Mouse (Mus musculus): ENCODE measurements at regions not wholly inside any gene's neighbourhood (a gene's known extent, or its start where the extent isn't known, plus 50 kb on each side); places are given as distances from the start of the nearest gene placed in this dataset.

- H3K4me3 ChIP-seq (replicated peaks; ENCODE audit: low read length): no peak overlapping the region
- TF ChIP-seq NANOG (IDR thresholded peaks at IDR 0.05; ENCODE audit: borderline replicate concordance, low read length) (no peak), POU5F1 (IDR thresholded peaks at IDR 0.05; ENCODE audit: borderline replicate concordance, low read length) (no peak), CTCF (conservative IDR thresholded peaks at IDR 0.05; ENCODE audit: low read length) (no peak)
- H3K9me3 ChIP-seq (ENCODE audit: low read length): peaks cover 20% of the 10 kb centered on the region
Measured at GRCm38 (mm10) chr4:95205372-95205771, 153.3 kb upstream of the Jun start.

DNA sequence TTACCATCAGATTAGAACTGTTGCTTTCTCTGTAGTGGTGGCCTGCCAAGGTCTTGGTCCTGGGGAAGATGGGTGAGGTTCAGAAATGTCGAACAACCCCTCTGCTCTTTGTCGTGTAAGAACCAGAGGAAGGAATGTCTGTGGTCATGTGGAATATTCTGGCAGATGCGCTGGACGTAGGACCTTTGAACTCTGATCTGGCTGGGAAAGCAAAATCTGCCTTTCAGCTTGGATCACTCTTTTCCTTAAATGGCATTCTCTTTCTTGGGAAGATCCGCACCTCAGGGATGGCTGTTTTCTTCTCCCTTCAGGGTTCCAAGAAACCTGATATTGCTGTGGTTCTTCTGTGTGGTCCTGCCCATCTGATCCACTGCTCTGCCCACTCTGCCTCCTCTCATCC lies 155.8 kb upstream of the Jun start:
- Histone ChIP-seq H3K36me3 (ENCODE audit: insufficient read depth, low read length) (no peaks in the 10 kb centered on the region), H3K4me3 (replicated peaks; ENCODE audit: low read length) (no peak overlapping the region), H3K4me1 (replicated peaks; ENCODE audit: low read depth, low read length) (no peaks in the 10 kb centered on the region), H3K9me3 (ENCODE audit: low read length) (peaks cover 20% of the 10 kb centered on the region), H3K27me3 (ENCODE audit: insufficient read depth, low read length) (no peaks in the 10 kb centered on the region)
- TF ChIP-seq NANOG (IDR thresholded peaks at IDR 0.05; ENCODE audit: borderline replicate concordance, low read length) (no peak), POU5F1 (IDR thresholded peaks at IDR 0.05; ENCODE audit: borderline replicate concordance, low read length) (no peak), CTCF (conservative IDR thresholded peaks at IDR 0.05; ENCODE audit: low read length) (no peak)

More at GRCm38 (mm10) chr4:95205372-95205771, 153.3 kb upstream of the Jun start:
- Histone ChIP-seq H3K27me3 (ENCODE audit: insufficient read depth, low read length) (no peaks in the 10 kb centered on the region), H3K36me3 (ENCODE audit: insufficient read depth, low read length) (no peaks in the 10 kb centered on the region), H3K4me1 (replicated peaks; ENCODE audit: low read depth, low read length) (no peaks in the 10 kb centered on the region)

- Histone ChIP-seq H3K9me3 (ENCODE audit: low read length) (peaks cover 20% of the 10 kb centered on the region), H3K36me3 (ENCODE audit: insufficient read depth, low read length) (no peaks in the 10 kb centered on the region), H3K27me3 (ENCODE audit: insufficient read depth, low read length) (no peaks in the 10 kb centered on the region), H3K4me3 (replicated peaks; ENCODE audit: low read length) (no peak overlapping the region), H3K4me1 (replicated peaks; ENCODE audit: low read depth, low read length) (no peaks in the 10 kb centered on the region)
- TF ChIP-seq POU5F1 (IDR thresholded peaks at IDR 0.05; ENCODE audit: borderline replicate concordance, low read length): no peak
- no peak for TF ChIP-seq CTCF (conservative IDR thresholded peaks at IDR 0.05; ENCODE audit: low read length)
- TF ChIP-seq NANOG (IDR thresholded peaks at IDR 0.05; ENCODE audit: borderline replicate concordance, low read length): no peak
Measured at GRCm38 (mm10) chr4:95208827-95209226, 156.8 kb upstream of the Jun start.

DNA sequence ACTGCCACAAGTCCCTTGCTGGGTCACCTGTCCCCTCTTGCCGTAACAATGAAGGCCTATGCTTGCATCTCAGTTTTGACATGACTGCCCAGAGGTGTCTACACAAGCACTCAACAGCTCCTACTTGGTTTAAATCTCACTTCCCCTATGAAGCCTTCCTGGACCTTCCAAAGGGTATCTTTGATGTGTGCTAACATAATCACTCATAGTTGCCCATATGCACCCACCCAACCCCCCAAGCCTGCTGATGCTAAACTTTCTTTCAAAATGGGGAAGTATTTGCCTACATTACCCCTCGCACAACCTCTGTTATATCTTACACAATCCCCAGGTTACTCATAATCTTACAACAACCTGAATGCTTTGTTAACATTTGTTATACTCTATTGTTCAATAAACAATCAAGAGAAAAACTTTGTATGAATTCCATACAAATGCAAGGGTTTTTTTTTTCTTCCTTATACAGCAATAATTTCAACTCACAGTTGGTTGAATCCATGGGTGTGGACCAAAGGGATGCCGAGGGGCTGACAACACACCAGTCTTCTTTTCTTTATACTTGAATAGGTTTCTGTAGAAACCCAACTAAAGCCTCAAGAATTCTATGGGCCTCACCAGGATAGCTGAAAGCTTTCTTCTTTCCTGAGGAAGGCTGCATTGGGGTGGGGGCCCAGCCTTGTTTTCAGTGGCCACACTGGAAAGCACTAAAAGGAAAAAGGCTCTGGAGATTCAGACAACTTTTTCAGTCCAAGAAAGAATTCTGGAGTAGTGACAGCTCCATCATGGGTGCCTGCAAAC lies 157.5 kb upstream of the Jun start:
- Histone ChIP-seq H3K4me1 (replicated peaks; ENCODE audit: low read depth, low read length) (no peaks in the 10 kb centered on the region), H3K27me3 (ENCODE audit: insufficient read depth, low read length) (no peaks in the 10 kb centered on the region), H3K36me3 (ENCODE audit: insufficient read depth, low read length) (no peaks in the 10 kb centered on the region), H3K4me3 (replicated peaks; ENCODE audit: low read length) (no peak overlapping the region), H3K9me3 (ENCODE audit: low read length) (peaks cover 20% of the 10 kb centered on the region)
- TF ChIP-seq NANOG (IDR thresholded peaks at IDR 0.05; ENCODE audit: borderline replicate concordance, low read length) (no peak), POU5F1 (IDR thresholded peaks at IDR 0.05; ENCODE audit: borderline replicate concordance, low read length) (no peak), CTCF (conservative IDR thresholded peaks at IDR 0.05; ENCODE audit: low read length) (no peak)

DNA sequence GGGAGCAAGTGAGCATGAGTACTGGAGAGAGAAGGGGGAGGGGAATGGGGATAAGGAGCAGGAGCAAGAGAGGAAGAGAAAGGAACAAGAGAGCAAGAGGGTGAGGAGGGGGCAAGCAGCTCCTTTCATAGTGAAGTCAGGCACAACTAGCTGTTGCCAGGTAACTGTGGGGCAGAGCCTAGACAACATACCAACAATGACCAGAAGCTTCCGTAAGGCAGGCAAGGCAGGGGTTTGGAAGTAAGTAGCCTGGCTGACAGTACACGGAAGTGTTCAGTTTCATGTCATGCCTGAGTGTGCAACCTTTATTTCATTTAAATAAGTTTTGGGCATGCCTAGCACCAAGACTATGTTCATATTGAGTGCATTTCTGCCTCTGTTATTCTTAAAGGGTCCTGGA lies 160.5 kb upstream of the Jun start:
- H3K9me3 ChIP-seq (ENCODE audit: low read length): no peaks in the 10 kb centered on the region
- TF ChIP-seq CTCF (conservative IDR thresholded peaks at IDR 0.05; ENCODE audit: low read length) (no peak), POU5F1 (IDR thresholded peaks at IDR 0.05; ENCODE audit: borderline replicate concordance, low read length) (no peak), NANOG (IDR thresholded peaks at IDR 0.05; ENCODE audit: borderline replicate concordance, low read length) (no peak)
- H3K4me3 ChIP-seq (replicated peaks; ENCODE audit: low read length): no peak overlapping the region
- H3K27me3 ChIP-seq (ENCODE audit: insufficient read depth, low read length): no peaks in the 10 kb centered on the region
- H3K4me1 ChIP-seq (replicated peaks; ENCODE audit: low read depth, low read length): no peaks in the 10 kb centered on the region
- H3K36me3 ChIP-seq (ENCODE audit: insufficient read depth, low read length): no peaks in the 10 kb centered on the region

- Histone ChIP-seq H3K27me3 (ENCODE audit: insufficient read depth, low read length) (no peaks in the 10 kb centered on the region), H3K4me1 (replicated peaks; ENCODE audit: low read depth, low read length) (no peaks in the 10 kb centered on the region), H3K9me3 (ENCODE audit: low read length) (no peaks in the 10 kb centered on the region), H3K4me3 (replicated peaks; ENCODE audit: low read length) (no peak overlapping the region), H3K36me3 (ENCODE audit: insufficient read depth, low read length) (no peaks in the 10 kb centered on the region)
- TF ChIP-seq NANOG (IDR thresholded peaks at IDR 0.05; ENCODE audit: borderline replicate concordance, low read length): no peak
- TF ChIP-seq CTCF (conservative IDR thresholded peaks at IDR 0.05; ENCODE audit: low read length): no peak
- TF ChIP-seq POU5F1 (IDR thresholded peaks at IDR 0.05; ENCODE audit: borderline replicate concordance, low read length): no peak
Measured at GRCm38 (mm10) chr4:95213026-95213425, 161.0 kb upstream of the Jun start.

GRCm38 (mm10) chr4:95214026-95214425 lies 162.0 kb upstream of the Jun start:
- Histone ChIP-seq H3K9me3 (ENCODE audit: low read length) (no peaks in the 10 kb centered on the region), H3K4me1 (replicated peaks; ENCODE audit: low read depth, low read length) (no peaks in the 10 kb centered on the region), H3K27me3 (ENCODE audit: insufficient read depth, low read length) (no peaks in the 10 kb centered on the region), H3K36me3 (ENCODE audit: insufficient read depth, low read length) (no peaks in the 10 kb centered on the region), H3K4me3 (replicated peaks; ENCODE audit: low read length) (no peak overlapping the region)
- TF ChIP-seq NANOG (IDR thresholded peaks at IDR 0.05; ENCODE audit: borderline replicate concordance, low read length): no peak
- no peak for TF ChIP-seq CTCF (conservative IDR thresholded peaks at IDR 0.05; ENCODE audit: low read length)
- no peak for TF ChIP-seq POU5F1 (IDR thresholded peaks at IDR 0.05; ENCODE audit: borderline replicate concordance, low read length)

DNA sequence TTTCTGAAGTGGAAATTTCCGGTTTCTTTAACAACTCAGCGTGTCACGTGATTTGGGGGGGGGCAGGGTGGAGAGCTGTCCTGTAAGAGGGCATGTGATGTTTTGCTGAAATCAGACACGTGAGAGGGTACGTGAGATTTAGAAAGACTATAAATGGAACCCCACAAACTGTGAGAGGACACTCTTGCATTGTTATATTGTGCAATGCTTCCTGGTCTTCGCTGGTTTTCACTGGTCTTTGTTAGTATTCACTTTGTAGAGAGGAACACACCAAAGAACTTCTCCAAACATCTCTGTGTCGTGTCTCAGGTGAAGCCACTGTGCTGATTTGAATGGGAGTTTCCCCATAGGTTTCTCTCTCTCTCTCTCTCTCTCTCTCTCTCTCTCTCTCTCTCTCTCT lies 163.2 kb upstream of the Jun start:
- TF ChIP-seq NANOG (IDR thresholded peaks at IDR 0.05; ENCODE audit: borderline replicate concordance, low read length) (no peak), POU5F1 (IDR thresholded peaks at IDR 0.05; ENCODE audit: borderline replicate concordance, low read length) (no peak), CTCF (conservative IDR thresholded peaks at IDR 0.05; ENCODE audit: low read length) (no peak)
- H3K27me3 ChIP-seq (ENCODE audit: insufficient read depth, low read length): no peaks in the 10 kb centered on the region
- no peaks in the 10 kb centered on the region for H3K4me1 ChIP-seq (replicated peaks; ENCODE audit: low read depth, low read length)
- no peaks in the 10 kb centered on the region for H3K36me3 ChIP-seq (ENCODE audit: insufficient read depth, low read length)
- no peaks in the 10 kb centered on the region for H3K9me3 ChIP-seq (ENCODE audit: low read length)
- no peak overlapping the region for H3K4me3 ChIP-seq (replicated peaks; ENCODE audit: low read length)

- Histone ChIP-seq H3K27me3 (ENCODE audit: insufficient read depth, low read length) (no peaks in the 10 kb centered on the region), H3K36me3 (ENCODE audit: insufficient read depth, low read length) (no peaks in the 10 kb centered on the region)
Measured at GRCm38 (mm10) chr4:95230461-95230860, 178.4 kb upstream of the Jun start.

More at GRCm38 (mm10) chr4:95230461-95230860, 178.4 kb upstream of the Jun start:
- TF ChIP-seq NANOG (IDR thresholded peaks at IDR 0.05; ENCODE audit: borderline replicate concordance, low read length): no peak
- no peak for TF ChIP-seq CTCF (conservative IDR thresholded peaks at IDR 0.05; ENCODE audit: low read length)
- no peak for TF ChIP-seq POU5F1 (IDR thresholded peaks at IDR 0.05; ENCODE audit: borderline replicate concordance, low read length)
- no peaks in the 10 kb centered on the region for H3K4me1 ChIP-seq (replicated peaks; ENCODE audit: low read depth, low read length)
- no peak overlapping the region for H3K4me3 ChIP-seq (replicated peaks; ENCODE audit: low read length)
- peaks cover 22% of the 10 kb centered on the region for H3K9me3 ChIP-seq (ENCODE audit: low read length)

Measured in E14TG2a.4 (cell line).